Mouse (Mus musculus): ENCODE measurements around the gene 4930518I15Rik. TPM values are rescaled to one million over a fixed set of nuclear protein-coding genes. Genes with fewer than 3 reads are reported as not detected.
A peak's percentile ranks its signal among the peaks of the same experiment; 100 is the strongest.

Gene 4930518I15Rik
- polyA plus RNA-seq, 1 experiment, result 2.7 TPM

- H3K27ac ChIP-seq (ENCODE audit: control insufficient read depth, insufficient read depth, low read depth, low read length, poor library complexity), result no peak overlapping the region
- peaks cover 1% of the 10 kb centered on the region; the same call in 1 of the 2 replicates for H3K4me1 ChIP-seq (ENCODE audit: control insufficient read depth, insufficient read depth, low read length)
Measured at GRCm38 (mm10) chr2:156870519-156870918, 12.8 kb upstream of the 4930518I15Rik start.

GRCm38 (mm10) chr2:156869554-156869953, 11.8 kb upstream of the 4930518I15Rik start:
- Histone ChIP-seq H3K27ac (ENCODE audit: control insufficient read depth, insufficient read depth, low read depth, low read length, poor library complexity) (no peak overlapping the region), H3K4me3 (replicated peaks; ENCODE audit: control insufficient read depth, low read depth, low read length) (no peak overlapping the region), H3K4me1 (ENCODE audit: control insufficient read depth, insufficient read depth, low read length) (peaks cover under 1% of the 10 kb centered on the region; the same call in 1 of the 2 replicates)
- WGBS, result 86% methylated on average over 7 of the region's 7 CpGs
- TF ChIP-seq POLR2A (IDR thresholded peaks at IDR 0.05; ENCODE audit: borderline replicate concordance, control insufficient read depth, low read depth, low read length) (no peak), CTCF (IDR thresholded peaks at IDR 0.05; ENCODE audit: control insufficient read depth, insufficient read depth, low read length) (no peak)

More at GRCm38 (mm10) chr2:156870519-156870918, 12.8 kb upstream of the 4930518I15Rik start:
- H3K4me3 ChIP-seq (replicated peaks; ENCODE audit: control insufficient read depth, low read depth, low read length), result no peak overlapping the region
- 52% methylated on average over 6 of the region's 6 CpGs for WGBS
- no peak for TF ChIP-seq POLR2A (IDR thresholded peaks at IDR 0.05; ENCODE audit: borderline replicate concordance, control insufficient read depth, low read depth, low read length)
- TF ChIP-seq CTCF (IDR thresholded peaks at IDR 0.05; ENCODE audit: control insufficient read depth, insufficient read depth, low read length), result no peak

DNA sequence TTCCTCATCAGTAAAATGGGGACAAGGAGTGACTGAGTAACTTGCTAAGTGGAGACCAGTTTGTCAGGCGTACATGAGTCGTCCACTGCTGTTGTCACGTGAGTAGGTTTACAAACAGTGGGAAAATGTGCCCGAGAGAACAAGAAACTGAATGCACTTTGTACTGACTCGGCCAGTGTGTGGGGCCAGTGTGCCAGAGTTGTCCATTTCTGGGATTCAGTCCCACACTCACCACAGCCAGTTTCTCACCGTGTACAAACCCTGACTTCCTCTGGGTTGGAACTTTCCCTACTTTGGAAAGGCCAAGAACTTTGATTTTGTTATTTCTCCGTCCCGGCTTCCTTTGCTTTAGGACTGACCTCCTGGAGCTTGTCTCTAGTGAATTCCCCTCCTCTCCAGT, 11.2 kb upstream of the 4930518I15Rik start:
- 79% methylated on average over 8 of the region's 8 CpGs for WGBS
- no peak overlapping the region for H3K4me3 ChIP-seq (replicated peaks; ENCODE audit: control insufficient read depth, low read depth, low read length)
- H3K27ac ChIP-seq (ENCODE audit: control insufficient read depth, insufficient read depth, low read depth, low read length, poor library complexity), result no peak overlapping the region
- TF ChIP-seq CTCF (IDR thresholded peaks at IDR 0.05; ENCODE audit: control insufficient read depth, insufficient read depth, low read length), result no peak
- TF ChIP-seq POLR2A (IDR thresholded peaks at IDR 0.05; ENCODE audit: borderline replicate concordance, control insufficient read depth, low read depth, low read length), result no peak
- no peaks in the 10 kb centered on the region; the same call in 1 of the 2 replicates for H3K4me1 ChIP-seq (ENCODE audit: control insufficient read depth, insufficient read depth, low read length)

- H3K27ac ChIP-seq (ENCODE audit: control insufficient read depth, insufficient read depth, low read depth, low read length, poor library complexity), result peak overlapping the region; percentile 98; the same call in 1 of the 2 replicates
- no peak for TF ChIP-seq CTCF (IDR thresholded peaks at IDR 0.05; ENCODE audit: control insufficient read depth, insufficient read depth, low read length)
- no peak for TF ChIP-seq POLR2A (IDR thresholded peaks at IDR 0.05; ENCODE audit: borderline replicate concordance, control insufficient read depth, low read depth, low read length)
- peaks cover 1% of the 10 kb centered on the region; the same call in 1 of the 2 replicates for H3K4me1 ChIP-seq (ENCODE audit: control insufficient read depth, insufficient read depth, low read length)
- 51% methylated on average over 3 of the region's 3 CpGs for WGBS
- peak overlapping the region; percentile 51 for H3K4me3 ChIP-seq (replicated peaks; ENCODE audit: control insufficient read depth, low read depth, low read length)
Measured at GRCm38 (mm10) chr2:156864481-156864880, 6.7 kb upstream of the 4930518I15Rik start.

- Histone ChIP-seq H3K4me1 (ENCODE audit: control insufficient read depth, insufficient read depth, low read length) (peaks cover 1% of the 10 kb centered on the region; the same call in 1 of the 2 replicates), H3K4me3 (replicated peaks; ENCODE audit: control insufficient read depth, low read depth, low read length) (peak overlapping the region; percentile 91), H3K27ac (ENCODE audit: control insufficient read depth, insufficient read depth, low read depth, low read length, poor library complexity) (peak overlapping the region; percentile 98)
- under 1% methylated on average over 28 of the region's 28 CpGs for WGBS
- TF ChIP-seq POLR2A (IDR thresholded peaks at IDR 0.05; ENCODE audit: borderline replicate concordance, control insufficient read depth, low read depth, low read length) (no peak), CTCF (IDR thresholded peaks at IDR 0.05; ENCODE audit: control insufficient read depth, insufficient read depth, low read length) (no peak)
Measured at GRCm38 (mm10) chr2:156863487-156864160, 5.9 kb upstream of the 4930518I15Rik start.

DNA sequence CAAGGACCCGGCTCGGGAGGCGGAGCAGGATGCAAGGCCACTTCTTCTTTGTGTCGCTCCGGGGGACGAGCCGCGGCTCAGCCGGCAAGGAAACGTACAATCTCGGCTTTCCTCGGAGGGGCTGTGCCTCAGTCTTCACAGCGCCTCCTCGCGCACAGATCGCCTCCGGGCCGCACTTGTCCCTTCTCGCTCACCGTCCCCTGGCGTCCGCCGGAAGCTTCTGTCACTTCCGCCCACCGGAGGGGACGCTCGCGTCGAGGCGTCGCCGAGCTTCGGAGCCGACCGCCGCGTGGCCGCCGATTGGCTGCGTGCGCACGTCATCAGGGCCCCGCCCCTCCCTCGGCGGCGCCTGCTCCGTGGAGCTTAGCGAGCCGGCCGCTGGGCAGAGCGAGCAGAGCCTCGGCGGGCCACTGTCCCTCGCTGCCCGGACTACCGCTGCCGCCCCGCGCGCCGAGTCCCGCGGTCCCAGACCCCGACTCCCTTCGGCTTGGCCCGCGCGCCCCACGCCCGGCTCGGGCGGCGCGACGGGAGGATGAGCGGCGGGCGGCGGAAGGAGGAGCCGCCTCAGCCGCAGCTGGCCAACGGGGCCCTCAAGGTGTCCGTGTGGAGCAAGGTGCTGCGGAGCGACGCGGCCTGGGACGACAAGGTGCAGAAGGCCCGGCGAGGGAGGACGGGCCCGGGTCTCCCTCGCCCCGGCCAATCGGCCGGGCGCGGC, 5.2 kb upstream of the 4930518I15Rik start, which contains the start of gene Rab5if:
Gene Rab5if (plus strand): TSS at position 357 of the 715 bp plus-strand sequence.
- H3K27ac ChIP-seq (ENCODE audit: control insufficient read depth, insufficient read depth, low read depth, low read length, poor library complexity), result peak within 1 kb of the TSS; percentile 98
- under 1% methylated on average over 98 of the region's 98 CpGs for WGBS
- peak; percentile 74; the same call in 1 of the 2 replicates for TF ChIP-seq POLR2A (IDR thresholded peaks at IDR 0.05; ENCODE audit: borderline replicate concordance, control insufficient read depth, low read depth, low read length)
- peak; percentile 67; the same call in 1 of the 2 replicates for TF ChIP-seq CTCF (IDR thresholded peaks at IDR 0.05; ENCODE audit: control insufficient read depth, insufficient read depth, low read length)

GRCm38 (mm10) chr2:156862041-156862717, 4.4 kb upstream of the 4930518I15Rik start:
- Histone ChIP-seq H3K4me3 (replicated peaks; ENCODE audit: control insufficient read depth, low read depth, low read length) (peak overlapping the region; percentile 79), H3K4me1 (ENCODE audit: control insufficient read depth, insufficient read depth, low read length) (peaks cover 3% of the 10 kb centered on the region), H3K27ac (ENCODE audit: control insufficient read depth, insufficient read depth, low read depth, low read length, poor library complexity) (peak overlapping the region; percentile 98)
- TF ChIP-seq POLR2A (IDR thresholded peaks at IDR 0.05; ENCODE audit: borderline replicate concordance, control insufficient read depth, low read depth, low read length) (no peak), CTCF (IDR thresholded peaks at IDR 0.05; ENCODE audit: control insufficient read depth, insufficient read depth, low read length) (no peak)
- under 1% methylated on average over 19 of the region's 19 CpGs for WGBS

More for the DNA sequence above, 5.2 kb upstream of the 4930518I15Rik start, which contains the start of gene Rab5if:
- H3K4me1 ChIP-seq (ENCODE audit: control insufficient read depth, insufficient read depth, low read length), result peaks cover 2% of the 10 kb centered on the region
- peak within 1 kb of the TSS; percentile 91 for H3K4me3 ChIP-seq (replicated peaks; ENCODE audit: control insufficient read depth, low read depth, low read length)
